Mouse (Mus musculus) kidney, adult 2 months (tissue): ENCODE results near the gene Lonp1.
A peak's percentile ranks its signal among the peaks of the same experiment; 100 is the strongest.

Experiments
- CTCF ChIP-seq: fragments of 200-500 bp; conservative IDR thresholded peaks from 2 replicates; pipeline ENCODE4 v1.5.1; 2011; ENCODE audit warnings: low read depth, mild to moderate bottlenecking, control low read depth, low read length, moderate library complexity, mixed read lengths; ENCODE audit not compliant: insufficient read depth, insufficient read length
- POLR2A ChIP-seq: fragments of 200-500 bp; IDR thresholded peaks from one replicate; pipeline ENCODE4 v1.6.1; 2011; ENCODE audit warnings: low read depth, low read length, control low read depth

GRCm38 (mm10) chr17:56626754-56627470 is at the start of gene Lonp1:
- TF ChIP-seq CTCF = no peak
- TF ChIP-seq POLR2A = peak; percentile 25
